Mouse (Mus musculus) MEL (cell line): ENCODE measurements around the gene Gm37240.
"Not testable (repeated sequence)": the region's sequence is repeated elsewhere in the genome, so short reads cannot be mapped to it uniquely, and the experiment has no call there.

Experiments
- CTCF ChIP-seq, 3 experiments: IDR thresholded peaks in 2 of 3; conservative IDR thresholded peaks in 1 of 3; 2 replicates each; pipeline ENCODE4 v1.5.1; 2011 to 2012; ENCODE audit warnings: low read length in 3 of 3, low read depth in 2 of 3, mild to moderate bottlenecking in 2 of 3, improper control_type of control experiment in 1 of 3, inconsistent platforms in 1 of 3, mixed read lengths in 1 of 3, moderate library complexity in 1 of 3; ENCODE audit not compliant: control insufficient read depth in 1 of 3, insufficient read depth in 1 of 3, poor library complexity in 1 of 3, severe bottlenecking in 1 of 3
- POLR2A ChIP-seq, 2 experiments: IDR thresholded peaks; 2 replicates each; pipeline ENCODE4 v1.6.1; 2011 to 2012; ENCODE audit warnings: low read length in 2 of 2, mild to moderate bottlenecking in 2 of 2, control low read depth in 1 of 2, improper control_type of control experiment in 1 of 2, low read depth in 1 of 2, moderate library complexity in 1 of 2; ENCODE audit not compliant: control insufficient read depth in 1 of 2, insufficient read depth in 1 of 2, poor library complexity in 1 of 2

- not testable (repeated sequence) for TF ChIP-seq CTCF (IDR thresholded peaks at IDR 0.05 in 2 of 3, conservative IDR thresholded peaks at IDR 0.05 in 1 of 3; ENCODE audit: control insufficient read depth in 1 of 3, insufficient read depth in 1 of 3, low read depth in 2 of 3, low read length in 3 of 3, poor library complexity in 1 of 3, severe bottlenecking in 1 of 3); POLR2A (IDR thresholded peaks at IDR 0.05; ENCODE audit: control insufficient read depth in 1 of 2, insufficient read depth in 1 of 2, low read depth in 1 of 2, low read length in 2 of 2, poor library complexity in 1 of 2)
These were observed 33.4 kb upstream of the Gm37240 start for GRCm38 (mm10) chr3:85920671-85921070.
